In the genomic region with DNA sequence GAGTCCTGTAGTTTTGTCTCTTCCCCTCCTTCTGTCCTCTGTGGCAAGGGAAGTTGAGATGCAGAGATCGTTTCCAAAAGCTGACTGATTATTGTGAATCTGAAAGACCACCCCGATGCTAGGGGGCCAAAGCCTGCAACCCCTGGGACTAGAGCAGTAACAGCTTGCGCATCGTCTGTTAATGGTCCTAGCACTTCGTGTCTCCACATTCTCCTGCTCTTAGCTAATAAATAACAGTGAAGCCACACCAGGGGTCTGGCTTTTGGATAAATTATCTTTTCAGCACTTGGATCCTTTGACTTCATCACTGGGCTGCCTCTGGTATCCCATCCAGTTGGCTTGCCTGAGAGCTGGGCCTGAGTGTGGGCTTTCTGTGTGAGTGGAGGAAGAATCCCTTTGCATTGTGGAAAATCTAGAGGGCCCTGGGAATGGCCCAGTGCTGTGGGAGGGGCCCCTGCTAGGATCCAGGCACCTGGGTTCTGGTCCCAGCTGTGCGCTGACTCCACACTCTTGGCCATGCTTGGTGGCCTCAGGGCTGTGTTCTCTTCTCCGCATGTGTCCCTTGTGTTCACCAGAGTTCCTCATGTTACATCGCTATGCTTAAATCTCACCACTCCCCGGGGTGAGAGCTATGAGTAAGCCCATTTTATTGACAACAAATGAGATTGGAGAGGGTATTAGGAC, we compare ENCODE assay signal across 17 mouse cellular contexts.
"Had no signal": no experiment of that assay in that cellular context is flagged by ENCODE, and none has a peak within 500 bp of the region (broad histone marks: within the 10 kb centered on the region; RNA-seq: fewer than 3 reads in every experiment).

No protein-coding gene starts in this region.

- H3K9ac ChIP-seq: limb, embryonic 12.5 days; liver, embryonic 13.5 days; liver, postnatal 0 days; lung, embryonic 15.5 days; midbrain, embryonic 15.5 days; neural tube, embryonic 12.5 days had no signal

- DNase-seq: kidney, adult 8-10 months; kidney, postnatal 36 days; layer of hippocampus, adult 9-11 months; layer of hippocampus, postnatal 36 days; liver; liver, embryonic 13.5 days; liver, postnatal 0 days; lung, postnatal 14 days; spleen, adult 18-20 months; thymus, postnatal 4 days had no signal

- ATAC-seq: liver, postnatal 0 days; midbrain, embryonic 15.5 days had no signal

- H3K27me3 ChIP-seq: liver, embryonic 13.5 days; lung, embryonic 15.5 days; midbrain, embryonic 15.5 days; neural tube, embryonic 12.5 days had no signal

- H3K4me3 ChIP-seq: limb, embryonic 12.5 days; liver, embryonic 13.5 days; lung, embryonic 15.5 days; megakaryocyte, embryonic 14.5 days; midbrain, embryonic 15.5 days; neural tube, embryonic 12.5 days had no signal

- H3K27ac ChIP-seq: limb, embryonic 12.5 days; liver, embryonic 13.5 days; lung, embryonic 15.5 days; macrophage; midbrain, embryonic 15.5 days; neural tube, embryonic 12.5 days had no signal

- H3K36me3 ChIP-seq: limb, embryonic 12.5 days; liver, embryonic 13.5 days; lung, embryonic 15.5 days; midbrain, embryonic 15.5 days; neural tube, embryonic 12.5 days had no signal

- H3K9me3 ChIP-seq: limb, embryonic 12.5 days; liver, embryonic 13.5 days; lung, embryonic 15.5 days; megakaryocyte, embryonic 14.5 days; midbrain, embryonic 15.5 days; neural tube, embryonic 12.5 days had no signal

- H3K4me1 ChIP-seq: limb, embryonic 12.5 days; liver, embryonic 13.5 days; megakaryocyte, embryonic 14.5 days; midbrain, embryonic 15.5 days; neural tube, embryonic 12.5 days had no signal

- H3K4me2 ChIP-seq: limb, embryonic 12.5 days; liver, embryonic 13.5 days; lung, embryonic 15.5 days; midbrain, embryonic 11.5 days; midbrain, embryonic 15.5 days; neural tube, embryonic 12.5 days had no signal
